Mouse (Mus musculus) spleen, adult 2 months (tissue): Measurements from ENCODE around the gene Adamts4. TPM values are rescaled to one million over a fixed set of nuclear protein-coding genes. Genes with fewer than 3 reads are reported as not detected.
A peak's percentile ranks its signal among the peaks of the same experiment; 100 is the strongest.

Experiments
- DNase-seq, 2 experiments: peaks; one replicate each; pipeline versions ENCODE4 v3.0.0 to v3.0.0-alpha.2; 2012 to 2021; ENCODE audit warnings: low spot score in 2 of 2, low read depth in 1 of 2
- H3K27ac ChIP-seq: fragments of 200-500 bp; 2 replicates; pipeline ENCODE4 v1.5.1; 2012; ENCODE audit warnings: low read length, inconsistent platforms; ENCODE audit not compliant: insufficient read depth
- H3K27me3 ChIP-seq: fragments of 200-500 bp; 2 replicates; pipeline ENCODE4 v1.6.1; 2012; ENCODE audit warnings: mild to moderate bottlenecking, moderate library complexity, low read length, inconsistent platforms; ENCODE audit not compliant: control insufficient read depth, insufficient read depth
- H3K36me3 ChIP-seq: fragments of 200-500 bp; 2 replicates; pipeline ENCODE4 v1.6.1; 2012; ENCODE audit warnings: mild to moderate bottlenecking, low read length, inconsistent platforms; ENCODE audit not compliant: control insufficient read depth, insufficient read depth
- H3K4me1 ChIP-seq: fragments of 200-500 bp; 2 replicates; pipeline ENCODE4 v1.6.1; 2011; ENCODE audit warnings: inconsistent platforms; ENCODE audit not compliant: control insufficient read depth, insufficient read depth, insufficient read length
- H3K4me3 ChIP-seq: fragments of 200-500 bp; 2 replicates; pipeline ENCODE4 v1.5.1; 2011; ENCODE audit warnings: mild to moderate bottlenecking, inconsistent platforms; ENCODE audit not compliant: insufficient read depth, insufficient read length; ENCODE audit errors: extremely low read depth
- CTCF ChIP-seq: fragments of 200-500 bp; IDR thresholded peaks from 2 replicates; pipeline ENCODE4 v1.5.1; 2011; ENCODE audit warnings: mild to moderate bottlenecking, inconsistent platforms; ENCODE audit not compliant: insufficient read depth, insufficient read length, insufficient replicate concordance; ENCODE audit errors: extremely low read depth
- POLR2A ChIP-seq: fragments of 200-500 bp; IDR thresholded peaks from 2 replicates; pipeline ENCODE4 v1.6.1; 2011; ENCODE audit warnings: low read depth, low read length, inconsistent platforms
- WGBS: fragments of 180-500 bp; shearing (Covaris S2); methylation state at CpG from one replicate; pipeline ENCODE4 v1.1.7; 2018; 5-methylcytosine and 5-hydroxymethylcytosine counted together
- polyA plus RNA-seq: library from polyadenylated mRNA; depleted of rRNA; stranded (reverse); fragments of >200 nt; gene quantifications from 2 replicates; pipeline ENCODE4 v1.2.3, GENCODE M21; 2012

Gene Adamts4
- polyA plus RNA-seq, 1 experiment, result 0.64 TPM

- Histone ChIP-seq H3K4me1 (peaks cover 13% of the 10 kb centered on the region; the same call in 1 of the 2 replicates), H3K36me3 (peaks cover 7% of the 10 kb centered on the region), H3K27ac (peak within 1 kb of the TSS; percentile 79), H3K4me3 (peak within 1 kb of the TSS; percentile 97), H3K27me3 (no peaks in the 10 kb centered on the region)
- peak; percentile 98 for TF ChIP-seq POLR2A
- TF ChIP-seq CTCF, result no peak
- WGBS, result 5% methylated on average over 36 of the region's 36 CpGs
- DNase-seq, result peak; percentile 77 to 97
Measured at GRCm38 (mm10) chr1:171269848-171270572, 19.8 kb downstream of the Adamts4 start, which contains the start of gene B4galt3. Gene B4galt3, plus strand, starts transcription at chr1:171270328.

GRCm38 (mm10) chr1:171270573-171270900 is 20.3 kb downstream of the Adamts4 start:
- no peaks in the 10 kb centered on the region for H3K27me3 ChIP-seq
- H3K27ac ChIP-seq, result peak overlapping the region; percentile 78
- TF ChIP-seq CTCF (no peak), POLR2A (no peak)
- WGBS, result 1% methylated on average over 19 of the region's 19 CpGs
- H3K4me3 ChIP-seq, result peak overlapping the region; percentile 97
- peaks cover 12% of the 10 kb centered on the region for H3K36me3 ChIP-seq
- no peak for DNase-seq
- H3K4me1 ChIP-seq, result peaks cover 13% of the 10 kb centered on the region; the same call in 1 of the 2 replicates

GRCm38 (mm10) chr1:171271196-171271595 is 21.0 kb downstream of the Adamts4 start:
- no peak for TF ChIP-seq POLR2A
- no peak for TF ChIP-seq CTCF
- Histone ChIP-seq H3K27ac (0 out of 2 replicates have a peak overlapping the region, but pooled peaks have one; percentile 6), H3K4me3 (peak overlapping the region; percentile 97; the same call in 1 of the 2 replicates), H3K27me3 (no peaks in the 10 kb centered on the region), H3K4me1 (peaks cover 13% of the 10 kb centered on the region; the same call in 1 of the 2 replicates), H3K36me3 (peaks cover 17% of the 10 kb centered on the region)
- 60% methylated on average over 9 of the region's 9 CpGs for WGBS
- DNase-seq, result no peak

- no peak for TF ChIP-seq CTCF
- DNase-seq, result no peak
- H3K36me3 ChIP-seq, result peaks cover 21% of the 10 kb centered on the region
- peaks cover 13% of the 10 kb centered on the region; the same call in 1 of the 2 replicates for H3K4me1 ChIP-seq
- no peaks in the 10 kb centered on the region for H3K27me3 ChIP-seq
- peak overlapping the region; percentile 45 for H3K27ac ChIP-seq
- WGBS, result 43% methylated on average over 10 of the region's 10 CpGs
- H3K4me3 ChIP-seq, result peak overlapping the region; percentile 16; the same call in 1 of the 2 replicates
Measured at GRCm38 (mm10) chr1:171271622-171272021, 21.4 kb downstream of the Adamts4 start.

- peaks cover 13% of the 10 kb centered on the region; the same call in 1 of the 2 replicates for H3K4me1 ChIP-seq
- H3K27me3 ChIP-seq, result no peaks in the 10 kb centered on the region
- DNase-seq, result no peak
- peak overlapping the region; percentile 16; the same call in 1 of the 2 replicates for H3K4me3 ChIP-seq
- 42% methylated on average over 3 of the region's 3 CpGs for WGBS
- H3K27ac ChIP-seq, result peak overlapping the region; percentile 45
- H3K36me3 ChIP-seq, result peaks cover 26% of the 10 kb centered on the region
- no peak for TF ChIP-seq CTCF
- TF ChIP-seq POLR2A, result no peak
Measured at GRCm38 (mm10) chr1:171272086-171272485, 21.9 kb downstream of the Adamts4 start.

- Histone ChIP-seq H3K4me1 (peaks cover 13% of the 10 kb centered on the region; the same call in 1 of the 2 replicates), H3K27ac (no peak overlapping the region), H3K36me3 (peaks cover 32% of the 10 kb centered on the region), H3K27me3 (no peaks in the 10 kb centered on the region), H3K4me3 (no peak overlapping the region)
- DNase-seq, result no peak
- 93% methylated on average over 12 of the region's 12 CpGs for WGBS
- TF ChIP-seq CTCF (no peak), POLR2A (no peak)
Measured at GRCm38 (mm10) chr1:171274171-171274570, 23.9 kb downstream of the Adamts4 start.

GRCm38 (mm10) chr1:171275144-171275734 is 25.0 kb downstream of the Adamts4 start:
- H3K27me3 ChIP-seq, result no peaks in the 10 kb centered on the region
- H3K36me3 ChIP-seq, result peaks cover 32% of the 10 kb centered on the region
- no peak overlapping the region for H3K27ac ChIP-seq
- H3K4me1 ChIP-seq, result peaks cover 14% of the 10 kb centered on the region; the same call in 1 of the 2 replicates
- WGBS, result 95% methylated on average over 11 of the region's 11 CpGs
- DNase-seq, result no peak
- no peak overlapping the region for H3K4me3 ChIP-seq
- no peak for TF ChIP-seq CTCF
- TF ChIP-seq POLR2A, result no peak
